Mouse (Mus musculus) midbrain, embryonic 15.5 days (tissue): ENCODE measurements at regions not wholly inside any gene's neighbourhood (a gene's known extent, or its start where the extent isn't known, plus 50 kb on each side); places are given as distances from the start of the nearest gene placed in this dataset.

Experiments
- ATAC-seq: fragments of 200-750 bp; cut with Nextera tagmentation; replicated peaks from 2 replicates; pipeline ENCODE4 v1.8.0; 2017; ENCODE audit warnings: moderate TSS enrichment
- H3K27ac ChIP-seq: fragments of 300-500 bp; sonication (generic); 2 replicates; pipeline ENCODE4 v1.5.1; 2015; ENCODE audit warnings: mild to moderate bottlenecking, inconsistent platforms
- H3K27me3 ChIP-seq: fragments of 300-500 bp; sonication (generic); replicated peaks from 2 replicates; pipeline ENCODE4 v1.6.1; 2015; ENCODE audit warnings: inconsistent platforms
- H3K36me3 ChIP-seq: fragments of 300-500 bp; sonication (generic); replicated peaks from 2 replicates; pipeline ENCODE4 v1.6.1; 2015; ENCODE audit warnings: inconsistent platforms
- H3K4me1 ChIP-seq: fragments of 300-500 bp; sonication (generic); 2 replicates; pipeline ENCODE4 v1.6.1; 2015; ENCODE audit warnings: inconsistent platforms
- H3K4me2 ChIP-seq: fragments of 300-500 bp; sonication (generic); 2 replicates; pipeline ENCODE4 v1.6.1; 2015; ENCODE audit warnings: inconsistent platforms, mild to moderate bottlenecking, moderate library complexity
- H3K4me3 ChIP-seq: fragments of 300-500 bp; sonication (generic); 2 replicates; pipeline ENCODE4 v1.5.1; 2015; ENCODE audit warnings: mild to moderate bottlenecking, inconsistent platforms
- H3K9ac ChIP-seq: fragments of 300-500 bp; sonication (generic); 2 replicates; pipeline ENCODE4 v1.6.1; 2015; ENCODE audit warnings: mild to moderate bottlenecking, inconsistent platforms
- H3K9me3 ChIP-seq: fragments of 300-500 bp; sonication (generic); 2 replicates; pipeline ENCODE4 v1.6.1; 2016; ENCODE audit warnings: inconsistent platforms
- WGBS: fragments of 180-500 bp; shearing (Covaris S2); methylation state at CpG from one replicate; pipeline ENCODE4 v1.1.7; 2015; ENCODE audit warnings: mixed read lengths; 5-methylcytosine and 5-hydroxymethylcytosine counted together

DNA sequence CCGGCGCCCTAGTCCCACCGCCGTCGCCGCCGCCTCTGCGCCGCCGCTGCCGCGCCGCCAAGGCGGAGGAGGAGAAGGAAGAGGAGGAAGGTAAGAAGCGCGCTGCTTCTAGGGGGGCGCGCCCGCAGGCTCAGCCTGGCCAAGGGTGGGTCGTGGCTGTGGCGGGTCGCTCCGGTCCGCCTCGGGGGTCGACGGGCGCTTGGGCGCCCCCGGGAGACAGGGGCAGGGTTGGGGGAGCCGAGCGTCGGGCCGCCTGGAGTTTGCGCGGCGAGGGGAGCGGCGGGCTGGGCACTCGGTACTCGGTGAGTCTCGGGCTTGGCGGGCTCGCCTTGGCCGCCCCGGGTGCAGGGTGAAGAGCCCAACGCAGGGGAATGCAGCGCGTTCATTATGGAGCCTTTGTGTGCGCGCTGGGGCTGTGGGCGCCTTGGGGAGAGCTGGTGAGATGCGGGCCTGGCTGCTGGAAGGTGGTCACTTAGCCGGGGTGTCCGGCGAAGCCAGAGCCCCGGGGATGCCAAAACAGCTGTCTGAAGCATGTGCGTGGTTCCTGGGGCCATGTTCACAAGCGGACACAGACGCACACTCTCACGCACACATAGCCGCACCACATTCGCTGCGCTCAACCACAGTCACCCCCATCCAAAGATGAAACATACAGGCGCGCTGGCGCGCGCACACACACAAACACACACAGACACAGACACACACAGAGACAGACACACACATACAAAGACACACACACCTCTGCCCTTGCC, 63.9 kb upstream of the Frmpd3 start:
- Histone ChIP-seq H3K4me1 (no peaks in the 10 kb centered on the region), H3K4me2 (peak overlapping the region; percentile 52), H3K9me3 (no peaks in the 10 kb centered on the region), H3K36me3 (no peaks in the 10 kb centered on the region), H3K9ac (peak overlapping the region; percentile 66), H3K27ac (peak overlapping the region; percentile 78), H3K4me3 (peak overlapping the region; percentile 64), H3K27me3 (peaks cover 46% of the 10 kb centered on the region)
- WGBS: 29% methylated on average over 65 of the region's 69 CpGs
- ATAC-seq: peak; percentile 65

DNA sequence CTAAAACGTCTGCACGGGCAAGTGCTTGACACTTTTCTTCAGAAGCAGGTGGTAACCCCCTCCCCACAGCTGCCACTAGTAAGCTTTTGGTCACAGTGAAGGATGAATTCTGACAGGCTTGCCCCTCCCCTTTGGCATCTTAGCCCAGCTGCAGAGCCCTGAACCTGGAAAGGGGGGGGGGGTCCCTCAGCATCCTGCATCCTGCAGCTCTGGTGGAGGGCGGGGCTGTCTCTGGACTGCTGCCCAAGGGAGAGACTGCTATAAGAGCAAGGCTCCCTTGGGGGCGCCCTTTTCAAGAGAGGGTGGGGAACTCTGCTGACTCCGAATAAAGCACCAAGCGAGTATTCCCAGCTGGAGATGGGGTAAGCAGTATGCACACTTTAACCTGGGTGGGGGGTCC, 62.8 kb upstream of the Frmpd3 start:
- H3K4me2 ChIP-seq: peak overlapping the region; percentile 52
- H3K9ac ChIP-seq: no peak overlapping the region
- H3K4me3 ChIP-seq: peak overlapping the region; percentile 64
- peaks cover 42% of the 10 kb centered on the region for H3K27me3 ChIP-seq
- no peaks in the 10 kb centered on the region for H3K4me1 ChIP-seq
- H3K36me3 ChIP-seq: no peaks in the 10 kb centered on the region
- H3K9me3 ChIP-seq: no peaks in the 10 kb centered on the region
- ATAC-seq: peak; percentile 13; the same call in 1 of the 2 replicates
- H3K27ac ChIP-seq: no peak overlapping the region
- WGBS: 20% methylated on average over 6 of the region's 6 CpGs

DNA sequence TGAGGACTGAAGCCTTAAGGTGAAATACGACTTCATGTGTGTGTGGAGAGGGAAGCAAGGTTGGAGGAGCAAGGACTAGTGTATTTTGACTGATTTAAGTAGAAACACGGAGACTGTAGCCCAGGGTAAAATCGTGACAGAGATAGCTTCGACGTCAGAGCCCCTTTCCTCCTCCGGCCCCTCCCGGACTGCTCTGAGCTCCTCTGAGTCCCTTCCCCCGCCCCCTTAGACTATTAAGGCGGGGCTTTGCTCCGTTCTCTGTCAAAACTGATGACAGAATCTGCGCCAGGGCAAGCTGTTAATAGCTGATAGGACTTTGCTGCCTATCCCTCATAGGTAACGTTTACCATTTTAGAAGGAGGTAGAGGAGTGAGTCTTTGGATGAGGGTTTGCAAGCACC, 62.0 kb upstream of the Frmpd3 start:
- H3K27me3 ChIP-seq: peaks cover 36% of the 10 kb centered on the region
- H3K36me3 ChIP-seq: no peaks in the 10 kb centered on the region
- 19% methylated on average over 12 of the region's 12 CpGs for WGBS
- peak; percentile 15; the same call in 1 of the 2 replicates for ATAC-seq
- peak overlapping the region; percentile 20 for H3K4me3 ChIP-seq
- H3K9ac ChIP-seq: no peak overlapping the region
- H3K27ac ChIP-seq: no peak overlapping the region
- H3K4me1 ChIP-seq: no peaks in the 10 kb centered on the region
- peak overlapping the region; percentile 52 for H3K4me2 ChIP-seq
- H3K9me3 ChIP-seq: no peaks in the 10 kb centered on the region
